Mouse (Mus musculus): ENCODE measurements around the gene Pla2g1b. TPM values are rescaled to one million over a fixed set of nuclear protein-coding genes. Genes with fewer than 3 reads are reported as not detected.
"Not testable (repeated sequence)": the region's sequence is repeated elsewhere in the genome, so short reads cannot be mapped to it uniquely, and the experiment has no call there.

The Pla2g1b gene
- total RNA-seq (2021): not detected

DNA sequence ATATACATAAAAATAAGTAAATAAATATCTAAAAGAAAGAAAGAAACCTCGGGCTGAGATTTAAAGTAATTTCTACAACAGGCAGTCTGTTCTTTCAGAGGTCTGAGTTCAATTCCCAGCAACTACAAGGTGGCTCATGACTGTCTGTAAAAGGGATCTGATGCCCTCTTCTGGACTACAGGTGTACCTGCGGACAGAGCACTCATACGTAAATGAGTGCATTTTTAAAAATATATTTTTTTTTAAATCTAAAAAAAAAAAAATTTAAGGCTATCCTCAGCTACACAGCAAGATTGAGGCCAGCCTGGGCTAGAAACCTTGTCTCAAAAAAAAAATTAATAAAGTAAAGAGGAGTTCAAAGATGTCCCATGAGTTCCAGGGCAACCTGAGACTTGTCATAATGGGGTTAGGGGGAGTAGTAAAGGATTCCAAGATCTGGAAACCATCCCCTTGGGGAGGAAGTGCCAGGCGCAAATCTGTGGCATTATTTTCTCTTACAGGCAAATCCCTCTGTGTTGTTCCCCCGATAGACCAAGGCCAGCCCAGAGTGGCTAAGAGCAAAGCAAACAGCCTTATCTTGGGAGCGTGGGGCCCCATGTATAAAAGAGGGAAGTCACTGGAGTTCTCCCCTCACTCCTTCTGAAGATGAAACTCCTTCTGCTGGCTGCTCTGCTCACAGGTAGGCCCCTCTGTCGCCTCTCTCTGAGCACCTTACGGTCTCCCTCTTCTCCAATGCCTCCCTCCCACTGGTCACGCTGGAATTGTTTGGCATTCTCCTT lies at the start of gene Pla2g1b:
Gene Pla2g1b (plus strand): TSS at position 621 of the 779 bp plus-strand sequence.
- no peak for DNase-seq

DNA sequence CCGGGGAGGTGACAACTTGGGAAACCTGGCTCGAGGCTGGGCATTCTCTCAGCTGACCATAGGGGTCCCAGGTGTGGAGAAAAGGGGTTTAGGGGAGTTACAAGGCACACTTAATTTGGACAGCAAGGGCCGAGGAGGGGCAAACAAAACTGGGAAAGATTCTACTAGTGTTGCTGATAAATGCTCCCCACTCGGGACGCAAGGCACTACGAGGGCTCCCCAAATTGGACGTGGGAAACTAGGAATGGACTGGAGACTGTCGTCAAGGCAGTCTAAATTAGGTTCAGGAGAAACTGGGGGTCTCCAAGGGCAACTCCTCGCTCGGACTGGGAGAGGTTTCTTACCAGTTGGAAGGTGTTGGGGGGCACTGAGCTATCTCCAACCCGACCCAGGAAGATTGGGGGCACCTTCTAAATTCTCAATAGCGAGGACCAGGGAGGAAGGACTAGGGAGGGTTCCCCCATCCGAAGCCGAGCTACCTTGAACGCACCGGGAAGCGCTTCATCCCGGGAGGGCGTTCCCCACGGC lies 37.2 kb upstream of the Pla2g1b start:
- DNase-seq: no peak

- peak; percentile 23 to 40 for DNase-seq
Observed at GRCm38 (mm10) chr5:115429359-115430186, 36.5 kb upstream of the Pla2g1b start, which contains the start of gene Msi1. Gene Msi1 (plus strand): TSS chr5:115429599.

DNA sequence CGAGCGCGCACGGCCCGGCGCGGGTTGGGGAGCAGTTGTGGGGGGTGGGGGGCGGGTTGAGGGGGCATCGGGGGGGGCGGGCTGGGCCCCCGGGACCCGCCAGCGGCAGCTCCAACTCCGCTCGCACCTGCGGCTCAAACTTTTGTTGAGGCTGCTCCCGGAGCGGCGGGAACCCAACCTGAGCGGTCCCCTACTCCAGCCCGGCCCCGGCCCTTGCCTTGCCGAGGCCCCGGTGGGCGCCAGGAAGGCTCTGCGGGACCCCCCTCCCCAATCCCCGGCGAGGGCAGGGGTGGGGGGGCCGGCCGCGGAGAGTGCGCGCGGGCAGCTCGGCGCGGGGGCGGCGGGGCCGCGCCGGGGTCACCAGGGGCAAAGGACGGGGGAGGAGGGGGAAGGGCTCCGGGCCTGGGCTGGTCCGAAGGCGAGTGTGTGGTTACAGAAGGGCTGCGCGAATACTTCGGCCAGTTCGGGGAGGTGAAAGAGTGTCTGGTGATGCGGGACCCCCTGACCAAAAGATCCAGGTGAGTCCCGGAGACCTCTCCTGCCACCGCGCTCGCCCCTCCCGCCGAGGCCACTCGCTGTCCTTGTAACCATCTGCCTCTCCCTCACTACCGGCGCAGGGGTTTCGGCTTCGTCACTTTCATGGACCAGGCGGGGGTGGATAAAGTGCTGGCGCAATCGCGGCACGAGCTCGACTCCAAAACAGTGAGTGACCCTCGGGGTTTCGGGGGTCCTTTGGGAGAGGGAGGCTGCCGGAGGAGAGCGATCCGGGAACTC lies 35.7 kb upstream of the Pla2g1b start:
- DNase-seq: no peak

GRCm38 (mm10) chr5:115431061-115431897 lies 34.8 kb upstream of the Pla2g1b start:
- DNase-seq: no peak

GRCm38 (mm10) chr5:115431898-115432259 lies 34.2 kb upstream of the Pla2g1b start:
- no peak for DNase-seq

GRCm38 (mm10) chr5:115432395-115432794 lies 33.7 kb upstream of the Pla2g1b start:
- no peak for DNase-seq

GRCm38 (mm10) chr5:115433191-115433590 lies 32.9 kb upstream of the Pla2g1b start:
- no peak for DNase-seq

DNA sequence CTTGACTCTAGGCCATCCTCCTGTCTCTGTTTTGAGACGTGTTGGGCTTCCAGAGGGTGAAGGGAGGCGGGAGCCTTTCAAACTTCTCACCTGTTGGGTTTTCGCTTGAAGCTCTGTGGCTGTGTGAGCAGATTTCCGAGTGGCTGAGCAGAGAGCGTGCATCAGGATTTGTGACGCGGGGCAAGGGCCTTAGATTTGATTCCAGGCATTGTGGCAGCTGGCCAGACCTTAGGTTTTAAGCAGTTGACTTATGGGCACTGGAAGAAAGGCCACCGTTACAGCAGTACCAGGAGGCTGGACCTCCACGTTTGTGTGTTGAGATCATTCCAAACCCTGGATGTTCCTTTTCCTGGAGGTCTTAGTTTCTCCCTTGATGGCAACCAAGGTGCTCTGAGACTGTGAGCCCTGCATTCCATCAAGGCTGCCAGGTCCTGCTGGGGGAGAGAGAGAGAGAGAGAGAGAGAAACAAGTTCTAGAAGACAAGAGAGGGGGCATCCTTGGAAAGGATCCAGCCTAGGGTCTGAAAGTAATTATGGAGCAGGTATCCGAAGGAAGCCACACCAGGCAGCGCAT lies 31.7 kb upstream of the Pla2g1b start:
- DNase-seq: no peak

- no peak for DNase-seq
Observed at GRCm38 (mm10) chr5:115434853-115435754, 31.0 kb upstream of the Pla2g1b start.

DNA sequence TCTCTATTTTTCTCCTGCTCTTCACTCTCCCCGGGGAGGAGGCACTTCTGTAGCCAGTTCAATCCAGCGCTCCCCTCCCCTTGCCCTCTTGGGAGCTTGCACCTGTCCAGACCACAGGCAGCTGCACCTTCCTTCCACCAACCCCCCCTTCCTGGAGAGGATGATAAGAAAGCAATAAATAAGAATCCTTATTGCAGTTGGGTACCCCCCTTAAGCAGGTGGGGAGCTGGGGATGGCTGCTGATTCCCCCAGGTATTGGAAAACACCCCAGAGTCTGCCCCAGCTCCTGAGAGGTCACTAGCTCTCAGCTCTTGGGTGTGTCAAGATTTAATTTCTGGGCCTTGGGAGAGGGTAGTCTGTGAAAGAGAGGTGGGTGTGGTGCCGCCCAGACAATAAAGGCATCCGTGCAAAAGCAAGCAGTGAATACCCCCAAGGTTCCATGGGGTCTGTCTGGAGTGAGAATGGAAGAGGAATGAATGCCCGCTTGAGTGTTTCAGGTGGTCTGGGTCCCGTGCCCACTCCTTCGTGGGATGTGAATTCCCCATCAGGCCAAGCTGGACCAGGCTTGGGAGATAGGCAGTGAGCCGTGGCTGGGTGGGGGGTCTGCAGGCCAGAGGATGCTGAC lies 30.2 kb upstream of the Pla2g1b start:
- DNase-seq: no peak

- DNase-seq: peak; percentile 87 to 91
Observed at GRCm38 (mm10) chr5:115436421-115437124, 29.5 kb upstream of the Pla2g1b start.

- no peak for DNase-seq
Observed at GRCm38 (mm10) chr5:115437242-115437944, 28.7 kb upstream of the Pla2g1b start.

- DNase-seq: no peak
Observed at GRCm38 (mm10) chr5:115437945-115438315, 28.1 kb upstream of the Pla2g1b start.

DNA sequence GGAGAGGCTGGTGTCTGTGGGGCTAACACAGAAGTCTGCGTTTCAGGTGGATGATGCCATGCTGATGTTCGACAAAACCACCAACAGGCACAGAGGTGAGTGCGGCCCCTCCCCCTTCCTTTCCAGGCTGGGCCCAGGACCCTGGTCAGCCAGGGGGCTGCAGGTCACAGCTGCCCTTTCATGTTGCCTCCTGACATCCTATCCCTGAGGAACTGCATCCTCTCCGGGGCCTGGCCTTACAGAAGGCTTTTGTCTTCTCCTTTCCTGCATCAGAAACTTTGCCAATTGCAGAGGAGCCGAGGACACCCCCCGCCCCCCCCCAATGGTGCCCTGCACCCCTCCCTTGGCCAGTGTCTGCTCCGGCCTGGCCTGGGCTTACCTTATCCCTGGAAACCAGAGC lies 27.4 kb upstream of the Pla2g1b start:
- DNase-seq: no peak

GRCm38 (mm10) chr5:115441205-115441849 lies 24.7 kb upstream of the Pla2g1b start:
- peak; percentile 74 to 75 for DNase-seq

DNA sequence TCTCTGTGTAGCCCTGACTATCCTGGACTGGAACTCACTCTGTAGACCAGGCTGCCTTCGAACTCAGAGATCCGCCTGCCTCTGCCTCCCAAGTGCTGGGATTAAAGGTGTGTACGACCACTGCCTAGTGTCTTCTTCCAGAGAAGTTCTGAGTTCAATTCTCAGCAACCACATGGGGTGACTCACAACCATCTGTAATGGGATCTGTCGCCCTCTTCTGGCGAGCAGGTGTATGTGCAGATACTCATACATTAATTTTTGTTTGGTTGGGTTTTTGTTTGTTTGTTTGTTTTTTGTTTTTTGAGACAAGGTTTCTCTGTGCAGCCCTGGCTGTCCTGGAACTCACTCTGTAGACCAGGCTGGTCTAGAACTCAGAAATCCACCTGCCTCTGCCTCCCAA lies 23.4 kb upstream of the Pla2g1b start:
- DNase-seq: not testable (repeated sequence)

DNA sequence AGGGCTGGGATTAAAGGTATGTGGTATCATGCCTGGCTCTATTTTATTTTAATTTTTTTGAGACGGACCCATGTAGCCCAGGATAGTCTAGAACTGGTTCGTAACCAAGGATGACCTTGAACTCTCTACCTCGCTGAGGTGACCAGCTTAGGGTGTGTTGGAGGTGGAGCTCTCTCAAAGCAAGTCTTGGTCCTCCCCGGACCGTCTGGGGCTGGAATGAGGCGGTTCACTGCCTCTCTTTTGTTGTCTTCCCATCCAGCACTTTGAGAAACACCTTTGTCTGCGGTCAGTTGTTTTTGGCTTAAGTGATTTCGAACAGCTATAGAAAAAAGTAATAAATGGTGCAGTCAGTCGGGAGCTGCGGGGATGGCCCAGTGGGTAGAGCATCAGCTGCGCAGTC lies 21.9 kb upstream of the Pla2g1b start:
- DNase-seq: no peak

All from layer of hippocampus, postnatal 36 days (tissue).